Mouse (Mus musculus) E14TG2a.4 (cell line): Measurements from ENCODE around the gene Tmem205.

Experiments used
- CTCF ChIP-seq: conservative IDR thresholded peaks from 2 replicates; pipeline ENCODE4 v1.5.1; 2014; ENCODE audit warnings: low read length
- NANOG ChIP-seq: IDR thresholded peaks from 2 replicates; pipeline ENCODE4 v1.6.1; 2014; ENCODE audit warnings: borderline replicate concordance, low read length, mixed read lengths
- POU5F1 ChIP-seq: IDR thresholded peaks from 2 replicates; pipeline ENCODE4 v1.6.1; 2014; ENCODE audit warnings: low read length, borderline replicate concordance

DNA sequence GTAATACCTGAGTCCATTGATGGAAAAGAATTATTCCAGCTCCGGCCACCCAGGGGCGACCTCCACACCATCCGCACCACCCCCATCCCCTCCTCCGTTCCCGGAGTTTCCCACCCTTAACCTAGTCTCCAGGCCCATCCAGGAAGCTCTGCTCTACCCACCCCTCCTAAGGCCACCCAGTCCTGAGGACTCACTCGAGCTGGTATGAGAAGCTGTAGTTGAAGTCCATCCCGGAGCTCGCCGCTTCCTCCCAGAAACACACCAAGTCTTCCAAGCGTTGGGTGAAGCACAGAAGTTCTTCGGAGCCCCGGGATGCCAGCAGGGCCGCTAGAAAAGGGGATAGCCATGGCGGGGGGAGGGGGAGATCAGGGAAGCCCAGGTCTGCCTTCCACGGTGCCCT, 34.7 kb upstream of the Tmem205 start:
- TF ChIP-seq CTCF (0 out of 2 replicates have a peak, but pooled peaks have one; percentile 2), NANOG (no peak), POU5F1 (no peak)
